Mouse (Mus musculus): ENCODE measurements around the gene Rnf166.

DNA sequence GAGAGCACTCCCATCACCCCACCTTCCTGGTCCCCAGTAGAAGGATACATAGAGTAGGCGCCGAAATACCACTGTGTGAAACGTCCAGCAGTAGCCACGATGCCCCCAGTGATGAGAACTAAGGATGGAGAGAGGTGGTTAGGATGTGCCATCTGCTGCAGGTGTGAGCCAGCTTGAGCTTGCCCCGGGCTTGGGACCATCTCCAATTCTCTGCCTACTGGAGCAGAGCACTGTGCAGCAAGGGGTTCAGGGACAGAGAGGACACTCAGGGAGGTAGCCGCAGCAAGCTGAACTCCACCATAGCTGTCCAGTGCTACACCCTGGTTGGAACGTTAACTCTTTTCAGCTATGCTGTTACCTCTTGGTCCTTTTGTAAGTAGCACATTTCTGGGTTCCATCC lies 48.3 kb downstream of the Rnf166 start:
- no peak for TF ChIP-seq CTCF (IDR thresholded peaks at IDR 0.05; ENCODE audit: extremely low read depth, insufficient read depth, insufficient read length, insufficient replicate concordance)
- no peak for TF ChIP-seq POLR2A (IDR thresholded peaks at IDR 0.05; ENCODE audit: low read depth, low read length)

Data from spleen, adult 2 months (tissue).